Mouse (Mus musculus): Measurements from ENCODE around the gene Rtl4. TPM values are rescaled to one million over a fixed set of nuclear protein-coding genes. Genes with fewer than 3 reads are reported as not detected.

The Rtl4 gene
- polyA plus RNA-seq, 1 experiment from 2014 or later = 0.07 TPM

GRCm38 (mm10) chrX:144689119-144689858, 582 bp downstream of the Rtl4 start:
- H3K4me1 ChIP-seq (replicated peaks; ENCODE audit: control insufficient read depth, insufficient read depth, low read length) = no peaks in the 10 kb centered on the region
- no peak for ATAC-seq
- 24% methylated on average over 20 of the region's 21 CpGs for WGBS
- H3K27me3 ChIP-seq (replicated peaks; ENCODE audit: control insufficient read depth, insufficient read depth, low read length) = 0 out of 2 replicates have a peak, but pooled peaks cover 4% of the 10 kb centered on the region
- H3K36me3 ChIP-seq (ENCODE audit: control insufficient read depth, insufficient read depth) = no peaks in the 10 kb centered on the region
- no peaks in the 10 kb centered on the region for H3K9me3 ChIP-seq (ENCODE audit: control insufficient read depth)
- H3K9ac ChIP-seq (ENCODE audit: low read depth, low read length) = no peak overlapping the region
- peak overlapping the region; percentile 26 for H3K4me3 ChIP-seq (ENCODE audit: low read depth, low read length)
- no peak overlapping the region for H3K27ac ChIP-seq (ENCODE audit: low read depth, low read length)
- peak overlapping the region; percentile 62 for H3K4me2 ChIP-seq (replicated peaks; ENCODE audit: low read depth)
- TF ChIP-seq CTCF (IDR thresholded peaks at IDR 0.05; ENCODE audit: low read depth) = no peak

GRCm38 (mm10) chrX:144689859-144690181, 1.1 kb downstream of the Rtl4 start:
- Histone ChIP-seq H3K9me3 (ENCODE audit: control insufficient read depth) (no peaks in the 10 kb centered on the region), H3K36me3 (ENCODE audit: control insufficient read depth, insufficient read depth) (no peaks in the 10 kb centered on the region), H3K9ac (ENCODE audit: low read depth, low read length) (no peak overlapping the region), H3K4me2 (replicated peaks; ENCODE audit: low read depth) (0 out of 2 replicates have a peak overlapping the region, but pooled peaks have one; percentile 62), H3K4me3 (ENCODE audit: low read depth, low read length) (no peak overlapping the region; the same call in 1 of the 2 replicates), H3K27ac (ENCODE audit: low read depth, low read length) (no peak overlapping the region), H3K4me1 (replicated peaks; ENCODE audit: control insufficient read depth, insufficient read depth, low read length) (no peaks in the 10 kb centered on the region), H3K27me3 (replicated peaks; ENCODE audit: control insufficient read depth, insufficient read depth, low read length) (0 out of 2 replicates have a peak, but pooled peaks cover 4% of the 10 kb centered on the region)
- no peak for TF ChIP-seq CTCF (IDR thresholded peaks at IDR 0.05; ENCODE audit: low read depth)
- no peak for ATAC-seq
- 23% methylated on average over 7 of the region's 7 CpGs for WGBS

GRCm38 (mm10) chrX:144716330-144716729, 27.6 kb downstream of the Rtl4 start:
- Histone ChIP-seq H3K4me3 (ENCODE audit: low read depth, low read length) (no peak overlapping the region), H3K4me2 (replicated peaks; ENCODE audit: low read depth) (no peak overlapping the region), H3K27me3 (replicated peaks; ENCODE audit: control insufficient read depth, insufficient read depth, low read length) (no peaks in the 10 kb centered on the region), H3K9me3 (ENCODE audit: control insufficient read depth) (no peaks in the 10 kb centered on the region), H3K27ac (ENCODE audit: low read depth, low read length) (no peak overlapping the region), H3K9ac (ENCODE audit: low read depth, low read length) (no peak overlapping the region), H3K4me1 (replicated peaks; ENCODE audit: control insufficient read depth, insufficient read depth, low read length) (no peaks in the 10 kb centered on the region), H3K36me3 (ENCODE audit: control insufficient read depth, insufficient read depth) (no peaks in the 10 kb centered on the region)
- no peak for TF ChIP-seq CTCF (IDR thresholded peaks at IDR 0.05; ENCODE audit: low read depth)
- 67% methylated on average over 1 of the region's 1 CpGs for WGBS
- ATAC-seq = no peak

- 71% methylated on average over 3 of the region's 3 CpGs for WGBS
Measured at GRCm38 (mm10) chrX:144747528-144748049, 58.9 kb downstream of the Rtl4 start.

GRCm38 (mm10) chrX:144986980-144987379, 298.3 kb downstream of the Rtl4 start:
- no peaks in the 10 kb centered on the region for H3K36me3 ChIP-seq (ENCODE audit: control insufficient read depth, insufficient read depth)
- H3K4me1 ChIP-seq (replicated peaks; ENCODE audit: control insufficient read depth, insufficient read depth, low read length) = no peaks in the 10 kb centered on the region
- H3K9ac ChIP-seq (ENCODE audit: low read depth, low read length) = no peak overlapping the region
- no peak for ATAC-seq
- no peak overlapping the region for H3K4me2 ChIP-seq (replicated peaks; ENCODE audit: low read depth)
- 34% methylated on average over 2 of the region's 2 CpGs for WGBS
- H3K27me3 ChIP-seq (replicated peaks; ENCODE audit: control insufficient read depth, insufficient read depth, low read length) = no peaks in the 10 kb centered on the region
- H3K4me3 ChIP-seq (ENCODE audit: low read depth, low read length) = no peak overlapping the region
- no peak for TF ChIP-seq CTCF (IDR thresholded peaks at IDR 0.05; ENCODE audit: low read depth)
- H3K9me3 ChIP-seq (ENCODE audit: control insufficient read depth) = no peaks in the 10 kb centered on the region
- no peak overlapping the region for H3K27ac ChIP-seq (ENCODE audit: low read depth, low read length)

More at GRCm38 (mm10) chrX:144747528-144748049, 58.9 kb downstream of the Rtl4 start:
- H3K9ac ChIP-seq (ENCODE audit: low read depth, low read length) = no peak overlapping the region
- TF ChIP-seq CTCF (IDR thresholded peaks at IDR 0.05; ENCODE audit: low read depth) = no peak
- H3K4me2 ChIP-seq (replicated peaks; ENCODE audit: low read depth) = no peak overlapping the region
- no peaks in the 10 kb centered on the region for H3K9me3 ChIP-seq (ENCODE audit: control insufficient read depth)
- no peaks in the 10 kb centered on the region for H3K4me1 ChIP-seq (replicated peaks; ENCODE audit: control insufficient read depth, insufficient read depth, low read length)
- no peak for ATAC-seq
- no peaks in the 10 kb centered on the region for H3K36me3 ChIP-seq (ENCODE audit: control insufficient read depth, insufficient read depth)
- no peak overlapping the region for H3K4me3 ChIP-seq (ENCODE audit: low read depth, low read length)
- no peaks in the 10 kb centered on the region for H3K27me3 ChIP-seq (replicated peaks; ENCODE audit: control insufficient read depth, insufficient read depth, low read length)
- no peak overlapping the region for H3K27ac ChIP-seq (ENCODE audit: low read depth, low read length)

GRCm38 (mm10) chrX:145065484-145065913, 376.8 kb downstream of the Rtl4 start:
- WGBS = 71% methylated on average over 2 of the region's 2 CpGs
- Histone ChIP-seq H3K4me1 (replicated peaks; ENCODE audit: control insufficient read depth, insufficient read depth, low read length) (no peaks in the 10 kb centered on the region), H3K4me2 (replicated peaks; ENCODE audit: low read depth) (no peak overlapping the region), H3K4me3 (ENCODE audit: low read depth, low read length) (no peak overlapping the region), H3K27ac (ENCODE audit: low read depth, low read length) (no peak overlapping the region), H3K27me3 (replicated peaks; ENCODE audit: control insufficient read depth, insufficient read depth, low read length) (no peaks in the 10 kb centered on the region), H3K9me3 (ENCODE audit: control insufficient read depth) (no peaks in the 10 kb centered on the region), H3K9ac (ENCODE audit: low read depth, low read length) (no peak overlapping the region), H3K36me3 (ENCODE audit: control insufficient read depth, insufficient read depth) (no peaks in the 10 kb centered on the region)
- TF ChIP-seq CTCF (IDR thresholded peaks at IDR 0.05; ENCODE audit: low read depth) = no peak
- no peak for ATAC-seq

Measured in intestine, postnatal 0 days (tissue).